Mouse (Mus musculus): ENCODE results near the gene Gm49405.

Gene Gm49405

GRCm38 (mm10) chr19:4051741-4052515 is 51.5 kb downstream of the Gm49405 start:
- peak; percentile 88 for DNase-seq (ENCODE audit: low spot score)

GRCm38 (mm10) chr19:4052516-4053030 is 52.1 kb downstream of the Gm49405 start:
- DNase-seq (ENCODE audit: low spot score), result no peak

- no peak for DNase-seq (ENCODE audit: low spot score)
These were observed 54.2 kb downstream of the Gm49405 start for GRCm38 (mm10) chr19:4054613-4055012.
